Mouse (Mus musculus) spleen, postnatal 10 days (tissue): ENCODE measurements at regions not wholly inside any gene's neighbourhood (a gene's known extent, or its start where the extent isn't known, plus 50 kb on each side); places are given as distances from the start of the nearest gene placed in this dataset.
A peak's percentile ranks its signal among the peaks of the same experiment; 100 is the strongest.

Source experiments
- DNase-seq, 2 experiments: peaks; one replicate each; pipeline ENCODE4 v3.0.0; 2021 to 2022; ENCODE audit warnings: low spot score in 2 of 2

GRCm38 (mm10) chrX:158920217-158920616, 289.9 kb upstream of the Rps6ka3 start:
- no peak for DNase-seq

- no peak for DNase-seq
These were observed 288.7 kb upstream of the Rps6ka3 start for GRCm38 (mm10) chrX:158921424-158921823.

- peak; percentile 14 to 66 for DNase-seq
These were observed 288.2 kb upstream of the Rps6ka3 start for GRCm38 (mm10) chrX:158921838-158922450.

- no peak for DNase-seq
These were observed 287.0 kb upstream of the Rps6ka3 start for GRCm38 (mm10) chrX:158923081-158923561.

GRCm38 (mm10) chrX:158923657-158924489, 286.2 kb upstream of the Rps6ka3 start:
- no peak for DNase-seq

GRCm38 (mm10) chrX:158924490-158925398, 285.4 kb upstream of the Rps6ka3 start:
- no peak for DNase-seq

- no peak for DNase-seq
These were observed 278.2 kb upstream of the Rps6ka3 start for GRCm38 (mm10) chrX:158931864-158932263.

- DNase-seq: no peak
These were observed 262.9 kb upstream of the Rps6ka3 start for GRCm38 (mm10) chrX:158947191-158947590.

GRCm38 (mm10) chrX:158971726-158972125, 238.4 kb upstream of the Rps6ka3 start:
- DNase-seq: no peak

GRCm38 (mm10) chrX:158976648-158977047, 233.5 kb upstream of the Rps6ka3 start:
- DNase-seq: no peak

- DNase-seq: no peak
These were observed 225.4 kb upstream of the Rps6ka3 start for GRCm38 (mm10) chrX:158984721-158985120.

- DNase-seq: no peak
These were observed 222.4 kb upstream of the Rps6ka3 start for GRCm38 (mm10) chrX:158987676-158988075.

GRCm38 (mm10) chrX:159018955-159019354, 191.2 kb upstream of the Rps6ka3 start:
- DNase-seq: no peak

GRCm38 (mm10) chrX:159026311-159026710, 183.8 kb upstream of the Rps6ka3 start:
- DNase-seq: no peak

- DNase-seq: no peak
These were observed 178.2 kb upstream of the Rps6ka3 start for GRCm38 (mm10) chrX:159031927-159032326.

GRCm38 (mm10) chrX:159043432-159043831, 166.7 kb upstream of the Rps6ka3 start:
- peak; percentile 31 to 77 for DNase-seq

GRCm38 (mm10) chrX:159047876-159048275, 162.2 kb upstream of the Rps6ka3 start:
- DNase-seq: no peak

GRCm38 (mm10) chrX:159055689-159056461, 154.2 kb upstream of the Rps6ka3 start:
- DNase-seq: no peak

GRCm38 (mm10) chrX:159056462-159056805, 153.7 kb upstream of the Rps6ka3 start:
- DNase-seq: no peak

- DNase-seq: no peak
These were observed 151.2 kb upstream of the Rps6ka3 start for GRCm38 (mm10) chrX:159058931-159059330.

GRCm38 (mm10) chrX:159061322-159061721, 148.8 kb upstream of the Rps6ka3 start:
- no peak for DNase-seq
